Mouse (Mus musculus): ENCODE data around the gene Wscd1. TPM values are rescaled to one million over a fixed set of nuclear protein-coding genes. Genes with fewer than 3 reads are reported as not detected.

The Wscd1 gene
- total RNA-seq, 2 experiments from 2014 or later = 53.9 to 60.1 TPM

DNA sequence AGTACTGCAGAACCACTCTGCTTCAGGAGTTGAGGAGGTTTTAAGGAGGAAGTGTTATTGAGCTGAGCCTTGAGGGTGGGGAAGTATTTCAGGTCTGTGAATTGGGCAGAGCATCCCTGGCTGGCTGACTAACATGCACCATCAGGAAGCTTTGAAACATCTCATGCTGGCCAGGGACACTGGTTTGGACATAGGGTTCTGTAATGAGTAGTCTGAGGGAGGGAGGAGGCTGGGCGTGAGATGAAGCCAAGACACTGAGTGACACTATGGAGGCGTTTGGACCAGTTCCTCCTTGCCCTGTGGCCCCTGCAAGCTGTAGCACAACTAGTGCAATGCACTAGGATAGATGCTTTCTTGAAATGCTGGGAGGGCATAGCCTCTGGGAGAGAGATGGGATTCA is 5.4 kb downstream of the Wscd1 start:
- intact Hi-C loops (cut with DNase I) = no loop called here
- no peak for DNase-seq (ENCODE audit: extremely low spot score in 1 of 2, low spot score in 2 of 2)
- Histone ChIP-seq H3K27ac (peak overlapping the region; percentile 33), H3K4me3 (no peak overlapping the region)
- TF ChIP-seq CTCF (IDR thresholded peaks at IDR 0.05) = no peak

DNA sequence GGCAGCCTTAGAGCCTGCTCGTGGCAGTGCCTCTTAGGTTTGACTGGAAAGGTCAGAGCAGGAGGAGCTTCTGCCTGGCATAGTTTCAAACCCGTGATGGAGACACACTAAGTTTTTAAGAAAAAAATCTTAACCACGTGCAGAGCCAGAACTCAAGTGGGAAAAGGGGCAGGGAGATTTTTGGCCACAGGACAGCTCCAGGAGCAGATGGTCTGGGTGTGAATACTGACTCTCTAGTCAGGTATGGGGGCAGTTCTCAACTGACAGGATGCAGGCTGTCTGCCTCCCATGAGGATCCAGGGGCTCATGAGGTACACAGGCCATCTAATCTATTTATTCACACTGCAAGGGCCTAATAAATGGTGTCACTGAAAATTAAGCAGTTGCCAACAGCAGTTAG is 6.6 kb downstream of the Wscd1 start:
- DNase-seq (ENCODE audit: extremely low spot score in 1 of 2, low spot score in 2 of 2) = no peak
- peak overlapping the region; percentile 33; the same call in 1 of the 2 replicates for H3K27ac ChIP-seq
- intact Hi-C loops (cut with DNase I) = no loop called here
- no peak for TF ChIP-seq CTCF (IDR thresholded peaks at IDR 0.05)
- no peak overlapping the region for H3K4me3 ChIP-seq

DNA sequence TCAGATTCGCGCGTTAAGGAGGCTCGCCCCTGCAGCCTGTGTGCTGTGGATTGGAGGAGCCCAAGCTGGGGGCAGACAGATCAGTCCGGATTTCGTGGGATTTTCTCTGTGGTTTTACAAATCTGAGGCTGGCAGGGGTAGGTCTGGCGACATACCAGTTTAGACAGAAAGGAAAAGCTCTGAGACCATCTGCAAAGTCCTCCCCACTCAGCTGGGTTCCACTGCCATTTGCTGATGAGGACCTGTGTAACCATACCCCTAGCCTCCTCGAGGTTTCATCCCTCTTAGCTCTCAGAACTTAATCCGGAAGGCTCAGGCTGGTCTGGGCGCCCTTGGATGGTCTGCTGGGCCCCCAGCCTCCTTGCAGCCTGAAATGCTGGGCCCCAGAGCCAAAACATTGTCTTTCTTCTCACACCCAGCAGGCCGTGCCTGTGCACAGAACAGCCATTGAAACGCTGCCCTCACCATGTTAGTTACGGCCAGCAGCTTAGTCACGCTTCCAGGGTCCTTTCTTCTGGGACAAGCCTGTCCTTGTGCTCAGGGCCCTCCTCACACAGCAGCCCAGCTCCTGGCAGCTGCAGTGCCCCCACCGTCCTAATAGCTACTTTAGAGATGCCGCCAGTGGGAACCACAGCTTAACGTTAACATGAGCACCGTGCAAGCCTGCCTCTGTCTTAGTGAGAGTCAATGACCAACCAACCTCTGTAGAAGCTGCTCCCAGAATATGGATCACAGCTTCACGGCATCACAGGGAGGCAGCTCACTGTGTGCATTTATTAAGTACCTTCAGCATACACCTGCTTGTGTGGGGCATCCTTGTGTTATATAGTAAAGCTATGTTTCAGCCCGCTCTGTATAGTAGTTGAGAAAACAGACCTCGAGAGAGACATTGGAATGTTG is 8.7 kb downstream of the Wscd1 start:
- Histone ChIP-seq H3K27ac (peak overlapping the region; percentile 86), H3K4me3 (no peak overlapping the region)
- DNase-seq (ENCODE audit: extremely low spot score in 1 of 2, low spot score in 2 of 2) = peak; percentile 42 to 70
- intact Hi-C loops (cut with DNase I) = no loop called here
- no peak for TF ChIP-seq CTCF (IDR thresholded peaks at IDR 0.05)

DNA sequence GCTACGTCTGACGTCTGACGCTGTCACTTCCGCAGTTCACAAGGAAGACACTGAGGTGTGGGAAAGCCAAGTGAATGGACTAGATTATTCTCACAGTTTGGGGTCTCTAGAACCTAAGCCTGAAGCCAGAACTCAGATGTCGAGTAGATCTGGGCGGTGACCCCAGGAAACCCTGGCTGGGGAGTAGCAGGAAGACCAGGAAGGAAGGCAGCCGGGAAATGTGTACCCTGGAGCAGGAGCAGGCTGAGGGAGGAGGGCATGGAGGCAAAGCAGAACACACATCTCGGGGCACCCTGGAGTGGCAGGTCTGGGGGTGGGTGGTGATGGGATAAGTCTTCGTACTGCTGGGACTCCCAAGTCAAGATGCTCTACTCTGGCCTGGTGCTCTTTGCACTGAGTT is 11.3 kb downstream of the Wscd1 start:
- no peak for TF ChIP-seq CTCF (IDR thresholded peaks at IDR 0.05)
- intact Hi-C loops (cut with DNase I) = no loop called here
- DNase-seq (ENCODE audit: extremely low spot score in 1 of 2, low spot score in 2 of 2) = no peak
- H3K27ac ChIP-seq = peak overlapping the region; percentile 36
- no peak overlapping the region for H3K4me3 ChIP-seq

DNA sequence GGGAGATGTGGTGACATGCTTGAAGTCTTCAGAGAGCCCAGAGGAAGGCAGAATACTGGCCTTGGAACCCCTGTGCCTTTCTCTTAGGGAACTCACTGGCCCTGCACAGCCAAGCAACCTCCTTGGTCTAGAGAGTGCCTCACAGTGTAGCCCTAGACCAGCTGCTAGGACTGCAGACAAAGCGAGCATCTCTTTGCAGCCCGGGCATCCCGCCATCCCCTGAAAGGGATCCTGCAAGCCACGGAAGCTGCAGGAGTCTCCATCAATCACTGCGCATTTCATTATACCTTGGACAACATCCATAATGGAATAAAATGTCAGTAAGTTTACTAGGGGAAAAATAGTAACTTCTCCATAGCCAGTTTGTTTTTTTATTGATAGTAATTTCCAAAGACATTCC is 13.4 kb downstream of the Wscd1 start:
- peak in 1 of 2 experiments; percentile 46 for DNase-seq (ENCODE audit: extremely low spot score in 1 of 2, low spot score in 2 of 2)
- no peak overlapping the region for H3K4me3 ChIP-seq
- no peak for TF ChIP-seq CTCF (IDR thresholded peaks at IDR 0.05)
- peak overlapping the region; percentile 64 for H3K27ac ChIP-seq
- intact Hi-C loops (cut with DNase I) = no loop called here

DNA sequence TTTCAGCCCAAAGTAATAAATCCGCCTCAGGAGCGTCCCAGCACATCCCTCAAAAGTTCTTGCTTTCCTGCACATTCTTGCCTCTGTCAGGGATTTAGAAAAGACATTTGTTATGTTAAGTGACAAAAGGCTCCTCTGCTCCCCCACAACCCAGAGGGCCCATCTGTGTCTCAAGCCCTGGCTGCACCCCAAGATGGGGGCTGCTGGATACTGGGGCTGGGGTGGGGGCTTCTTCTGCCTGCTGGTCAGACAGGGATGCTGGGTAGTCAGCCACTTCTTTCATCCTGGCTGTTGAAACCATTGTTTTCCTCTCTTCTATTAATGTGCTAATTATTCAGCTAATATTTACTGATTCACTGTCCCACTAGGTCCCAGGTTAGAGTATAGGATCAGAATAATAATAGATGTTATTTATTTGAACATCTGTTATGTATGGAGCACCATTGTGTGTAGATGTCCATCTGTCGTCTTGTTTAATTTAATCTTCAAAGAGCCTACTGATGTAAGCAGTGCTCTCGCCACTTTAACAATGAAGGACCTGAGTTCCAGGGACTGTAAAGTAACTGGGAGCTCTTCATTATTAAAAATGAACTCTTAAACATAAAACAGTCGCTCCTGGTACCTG is 14.0 kb downstream of the Wscd1 start:
- H3K27ac ChIP-seq = peak overlapping the region; percentile 64; the same call in 1 of the 2 replicates
- intact Hi-C loops (cut with DNase I) = no loop called here
- H3K4me3 ChIP-seq = no peak overlapping the region
- no peak for DNase-seq (ENCODE audit: extremely low spot score in 1 of 2, low spot score in 2 of 2)
- no peak for TF ChIP-seq CTCF (IDR thresholded peaks at IDR 0.05)

DNA sequence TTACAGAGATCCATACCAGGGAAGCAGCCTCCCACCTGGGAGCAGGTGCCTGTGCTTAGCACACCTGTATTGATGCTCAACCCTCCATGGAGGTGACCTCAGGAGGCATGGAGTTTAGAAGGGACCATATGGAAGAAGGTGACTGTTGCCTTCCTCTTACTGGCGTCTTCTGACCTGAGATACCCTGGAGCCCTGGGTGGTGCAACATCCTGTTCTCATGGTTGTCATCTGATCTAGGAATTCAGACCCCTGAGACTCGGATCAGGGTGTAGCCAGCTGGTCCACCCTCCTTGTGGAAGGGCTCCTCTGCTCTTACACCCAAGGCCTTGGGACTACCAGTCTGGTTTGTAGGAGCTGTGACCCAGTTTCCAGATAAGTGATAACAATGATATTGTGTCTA is 15.0 kb downstream of the Wscd1 start:
- H3K27ac ChIP-seq = no peak overlapping the region; the same call in 1 of the 2 replicates
- no peak for TF ChIP-seq CTCF (IDR thresholded peaks at IDR 0.05)

DNA sequence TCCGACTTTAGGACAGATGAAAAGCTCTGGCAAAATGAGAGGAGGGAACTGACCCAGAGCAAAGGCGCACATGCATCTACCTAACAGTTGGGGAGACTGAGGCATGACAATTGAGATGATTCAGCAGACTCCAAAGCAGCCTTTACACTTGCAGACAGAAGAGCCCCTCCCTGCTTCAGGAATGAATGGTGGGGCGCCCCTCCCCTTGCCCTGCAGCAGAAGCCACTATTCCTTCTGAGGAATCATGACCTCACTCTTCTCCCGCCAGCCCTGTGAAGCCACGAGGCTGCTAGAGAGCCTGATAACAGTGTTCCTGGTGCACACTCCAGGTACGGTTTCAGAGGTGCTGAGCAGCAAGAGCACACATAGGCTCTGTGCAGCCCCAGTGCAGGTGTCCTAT is 15.6 kb downstream of the Wscd1 start:
- no peak for TF ChIP-seq CTCF (IDR thresholded peaks at IDR 0.05)
- Histone ChIP-seq H3K27ac (no peak overlapping the region; the same call in 1 of the 2 replicates), H3K4me3 (no peak overlapping the region)
- intact Hi-C loops (cut with DNase I) = no loop called here
- DNase-seq (ENCODE audit: extremely low spot score in 1 of 2, low spot score in 2 of 2) = no peak

More for the DNA sequence above, 15.0 kb downstream of the Wscd1 start:
- H3K4me3 ChIP-seq = no peak overlapping the region
- intact Hi-C loops (cut with DNase I) = no loop called here
- no peak for DNase-seq (ENCODE audit: extremely low spot score in 1 of 2, low spot score in 2 of 2)

DNA sequence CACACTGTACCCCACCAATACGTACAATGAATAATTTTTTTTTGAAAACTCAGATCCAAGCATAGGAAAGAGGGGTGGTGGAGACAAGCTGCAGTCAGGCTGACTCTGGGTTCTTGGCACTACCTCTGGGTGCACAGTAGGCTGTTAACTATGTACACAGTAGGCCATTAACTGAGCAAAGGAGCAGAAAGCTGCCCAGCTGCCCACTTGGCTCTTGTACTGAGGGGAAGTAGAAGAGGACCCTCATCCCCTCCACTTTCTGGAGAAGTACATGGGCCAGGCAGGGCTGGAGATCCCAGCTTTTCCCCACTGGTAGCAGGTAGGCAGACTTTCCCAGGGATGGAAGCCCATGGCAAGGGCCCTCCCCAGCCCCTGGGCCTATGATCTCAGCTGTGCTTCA is 16.7 kb downstream of the Wscd1 start:
- intact Hi-C loops (cut with DNase I) = no loop called here
- TF ChIP-seq CTCF (IDR thresholded peaks at IDR 0.05) = no peak
- no peak for DNase-seq (ENCODE audit: extremely low spot score in 1 of 2, low spot score in 2 of 2)
- Histone ChIP-seq H3K27ac (no peak overlapping the region), H3K4me3 (no peak overlapping the region)

DNA sequence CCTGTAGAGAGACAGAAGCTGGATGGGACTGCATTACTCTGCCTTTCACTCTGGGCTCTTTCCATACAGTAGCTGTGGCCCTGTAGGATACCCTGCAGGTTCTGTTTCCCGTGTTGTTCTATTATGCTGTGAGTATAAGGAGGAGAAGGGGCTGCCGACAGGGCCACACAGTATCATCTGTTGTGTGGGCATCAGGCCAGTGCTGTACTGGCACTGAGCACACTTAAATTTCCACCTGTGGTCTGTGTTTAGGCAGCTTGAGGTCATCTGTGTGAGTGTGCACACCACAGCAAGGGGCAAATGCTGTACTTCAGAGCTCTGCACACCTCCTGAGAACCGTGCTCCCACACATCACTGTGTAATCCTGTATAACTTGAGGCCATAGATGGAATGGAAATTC is 18.0 kb downstream of the Wscd1 start:
- DNase-seq (ENCODE audit: extremely low spot score in 1 of 2, low spot score in 2 of 2) = no peak
- H3K4me3 ChIP-seq = no peak overlapping the region
- no peak overlapping the region for H3K27ac ChIP-seq
- intact Hi-C loops (cut with DNase I) = no loop called here
- no peak for TF ChIP-seq CTCF (IDR thresholded peaks at IDR 0.05)

DNA sequence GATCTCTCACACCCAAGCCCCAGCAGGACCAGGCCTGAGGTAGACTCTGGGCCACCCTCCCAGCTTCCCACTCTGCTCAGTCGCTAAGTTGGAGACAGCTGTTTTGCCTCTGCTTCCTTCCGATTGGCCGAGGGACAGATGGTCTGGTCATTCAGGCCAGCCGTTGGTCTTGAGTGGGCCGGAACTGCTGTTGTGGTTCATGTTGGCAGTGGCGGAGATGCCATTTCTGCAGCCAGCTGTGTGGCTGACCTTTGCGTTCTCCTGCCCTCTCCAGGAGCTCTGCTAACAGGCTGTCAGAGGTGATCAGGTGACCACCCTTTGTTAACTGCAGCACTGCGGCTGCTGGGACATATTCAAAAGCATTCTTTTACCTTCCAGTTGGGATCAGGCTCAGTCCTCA is 20.0 kb downstream of the Wscd1 start:
- intact Hi-C loops (cut with DNase I) = loop anchor here (2.0 to 5.0 kb wide), 2 partner anchors 19 to 178 kb away; no protein-coding TSS in a partner anchor
- no peak for DNase-seq (ENCODE audit: extremely low spot score in 1 of 2, low spot score in 2 of 2)
- TF ChIP-seq CTCF (IDR thresholded peaks at IDR 0.05) = no peak
- Histone ChIP-seq H3K4me3 (no peak overlapping the region), H3K27ac (peak overlapping the region; percentile 48)

DNA sequence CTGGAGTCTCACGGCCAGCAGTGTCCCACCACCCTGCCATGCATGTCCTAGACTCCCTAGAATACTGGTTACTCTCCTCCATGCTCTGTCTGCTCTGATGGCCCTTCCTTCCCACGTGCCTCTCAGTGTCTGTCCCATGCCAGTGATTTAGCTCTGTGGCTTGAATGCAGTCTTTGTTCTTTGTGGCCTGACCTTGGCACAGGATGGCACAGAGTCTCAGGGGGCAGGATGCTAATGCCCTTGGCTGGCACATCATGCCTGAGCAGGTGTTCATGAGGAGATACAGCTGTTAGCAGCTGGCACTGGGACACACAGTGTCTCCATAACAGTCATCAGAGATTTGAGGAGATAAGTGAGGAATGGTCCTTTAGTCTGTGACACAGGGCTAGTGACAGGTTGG is 20.8 kb downstream of the Wscd1 start:
- H3K27ac ChIP-seq = peak overlapping the region; percentile 58
- peak in 1 of 2 experiments; percentile 25 for DNase-seq (ENCODE audit: extremely low spot score in 1 of 2, low spot score in 2 of 2)
- intact Hi-C loops (cut with DNase I) = loop anchor here (2.0 to 5.0 kb wide), 2 partner anchors 20 to 177 kb away; no protein-coding TSS in a partner anchor
- TF ChIP-seq CTCF (IDR thresholded peaks at IDR 0.05) = no peak
- H3K4me3 ChIP-seq = no peak overlapping the region

Data from left cerebral cortex, adult 2 months (tissue).